Mouse (Mus musculus): ENCODE results near the gene Dpy30.
A peak's percentile ranks its signal among the peaks of the same experiment; 100 is the strongest.

The Dpy30 gene

DNA sequence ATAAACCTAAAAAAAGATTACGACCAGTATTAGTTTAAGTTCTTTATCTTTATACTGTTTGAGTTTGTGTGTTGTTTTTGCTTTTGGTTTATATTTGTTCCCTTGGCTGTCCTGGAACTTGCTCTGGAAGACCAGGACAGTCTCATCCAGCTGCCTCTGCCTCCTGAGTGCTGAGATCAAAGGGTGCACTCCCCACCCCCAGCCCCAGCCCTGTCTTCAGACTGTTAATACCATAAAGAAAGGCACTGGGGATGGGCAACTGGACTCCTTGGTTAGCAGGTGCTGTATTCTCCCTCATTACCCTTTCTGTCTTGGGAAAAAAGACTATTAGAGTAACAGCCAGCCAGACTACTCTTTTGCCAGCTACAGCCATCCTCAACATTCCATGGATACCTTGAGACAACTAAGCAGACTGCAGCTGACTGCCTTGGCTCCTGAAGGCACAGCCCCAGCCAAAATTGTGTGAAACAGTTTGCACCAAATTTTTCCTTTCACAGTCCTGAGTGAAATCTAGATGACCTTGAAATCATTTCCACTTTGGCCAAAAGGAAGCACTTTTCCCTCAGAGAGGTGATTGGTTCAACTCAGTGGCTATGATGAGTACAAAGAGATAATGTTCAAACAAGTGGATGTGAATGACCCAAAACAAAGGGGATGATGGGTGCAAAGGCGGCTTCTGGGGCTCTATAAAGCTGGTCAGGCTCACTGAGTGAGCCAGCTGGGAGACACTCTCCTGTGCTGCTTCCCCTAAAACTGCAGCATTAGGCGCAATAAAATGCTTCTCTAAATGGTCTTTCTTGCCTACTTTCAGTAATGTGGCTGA is 59.2 kb downstream of the Dpy30 start:
- DNase-seq (ENCODE audit: low spot score in 2 of 2): peak in 1 of 2 experiments; percentile 24

DNA sequence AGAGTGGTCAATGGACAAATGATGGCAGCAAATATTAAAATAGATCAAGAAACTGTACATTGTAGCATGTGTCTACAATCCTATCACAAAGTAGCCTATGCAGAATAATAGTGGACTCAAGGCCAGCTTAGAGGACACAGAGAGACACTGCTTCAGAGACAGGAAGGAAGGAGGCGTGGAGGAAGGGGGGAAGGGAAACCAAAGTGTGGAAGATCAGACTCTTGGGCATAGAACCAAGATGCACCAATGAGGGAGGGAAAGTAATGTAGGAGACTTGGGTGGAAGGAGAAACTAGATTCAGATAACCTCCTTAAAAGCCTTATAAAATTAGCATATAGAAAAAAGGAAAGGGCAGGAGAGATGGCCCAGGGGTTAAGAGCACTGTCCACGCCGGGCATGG is 61.3 kb downstream of the Dpy30 start:
- no peak for DNase-seq (ENCODE audit: low spot score in 2 of 2)

Data from urinary bladder, postnatal 4 days (tissue).